Mouse (Mus musculus): ENCODE data around the gene Arsb.

- TF ChIP-seq EP300 (optimal IDR thresholded peaks at IDR 0.05): no peak
- TF ChIP-seq CTCF (IDR thresholded peaks at IDR 0.05; ENCODE audit: low read depth): no peak
These were observed 828 bp downstream of the Arsb start for GRCm38 (mm10) chr13:93772279-93772636.

All from stomach, postnatal 0 days (tissue).